Mouse (Mus musculus) natural killer cell, adult 2 months (primary cell): ENCODE measurements around the gene Syde2.

Experiments
- DNase-seq, 2 experiments: peaks; one replicate each; pipeline ENCODE4 v3.0.0; 2022; ENCODE audit warnings: low spot score in 2 of 2

Gene Syde2

DNA sequence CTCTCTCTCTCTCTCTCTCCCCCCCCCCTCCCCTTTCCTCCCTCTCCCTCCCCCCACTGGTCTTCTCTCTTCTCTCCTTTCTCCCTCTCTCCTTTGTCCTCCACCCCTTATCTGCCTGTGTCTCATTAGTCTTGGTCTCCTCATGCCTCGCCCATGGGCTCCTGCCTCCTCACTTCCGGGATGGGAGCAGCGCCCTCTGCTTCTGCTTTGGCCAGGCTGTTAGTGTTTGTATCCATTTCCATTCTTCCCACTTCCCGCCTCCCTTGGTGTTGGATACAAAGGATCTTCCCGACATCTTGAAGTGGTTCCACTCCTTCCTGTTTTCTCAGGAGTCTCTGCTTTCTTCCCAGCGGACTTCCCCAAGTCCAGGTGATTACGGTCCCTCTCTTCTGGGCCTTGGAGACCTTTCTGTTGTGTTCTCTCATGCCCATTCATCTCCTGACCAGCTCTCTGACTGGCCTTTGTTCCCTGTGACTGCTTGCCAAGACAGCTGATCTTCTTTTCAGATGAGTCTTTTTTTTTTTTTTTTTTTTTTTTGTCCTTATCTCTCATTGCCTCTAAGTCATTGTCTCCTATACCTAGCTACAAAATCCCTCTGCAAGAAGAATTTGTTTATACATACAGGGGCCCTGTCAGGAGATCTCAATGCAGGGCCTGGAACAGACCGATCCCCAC lies 24.0 kb downstream of the Syde2 start:
- no peak for DNase-seq

DNA sequence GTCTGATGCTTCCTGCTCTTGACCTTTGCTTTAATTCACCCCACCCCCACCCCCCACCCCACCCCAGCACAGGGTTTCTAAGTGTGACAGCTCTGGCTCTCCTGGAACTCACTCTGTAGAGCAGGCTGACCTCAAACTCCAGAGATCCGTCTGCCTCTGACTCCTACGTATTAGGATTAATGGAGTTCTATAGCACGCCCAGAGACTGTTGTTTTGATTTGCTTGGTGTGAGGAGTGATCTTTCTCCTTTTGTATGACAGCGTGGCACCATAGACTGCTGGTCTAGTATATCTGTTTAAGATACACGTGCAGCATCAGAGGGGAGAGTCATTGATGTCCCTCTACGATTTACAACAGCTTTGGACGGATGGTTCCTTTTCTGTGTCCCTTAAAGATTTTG lies 25.8 kb downstream of the Syde2 start:
- no peak for DNase-seq

DNA sequence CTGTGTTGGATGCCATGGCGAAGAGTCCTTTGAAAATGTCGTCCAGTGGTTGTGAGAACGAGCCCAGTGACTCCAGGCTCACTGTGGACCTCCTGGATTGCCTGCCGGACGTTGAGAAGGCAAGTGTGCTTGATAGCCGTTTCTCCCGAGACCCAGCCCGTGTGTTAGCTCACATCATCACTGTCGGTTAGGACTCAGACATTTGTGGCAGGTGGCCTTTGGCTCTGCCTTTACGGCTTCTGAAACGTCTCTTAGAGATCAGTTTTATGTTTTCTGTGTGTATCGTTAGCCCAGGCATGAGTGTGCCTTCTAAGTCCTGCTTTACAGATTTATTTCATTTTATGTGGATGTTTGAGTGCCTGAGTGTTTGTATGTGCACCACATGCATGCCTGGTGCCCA lies 26.7 kb downstream of the Syde2 start:
- DNase-seq, result no peak

DNA sequence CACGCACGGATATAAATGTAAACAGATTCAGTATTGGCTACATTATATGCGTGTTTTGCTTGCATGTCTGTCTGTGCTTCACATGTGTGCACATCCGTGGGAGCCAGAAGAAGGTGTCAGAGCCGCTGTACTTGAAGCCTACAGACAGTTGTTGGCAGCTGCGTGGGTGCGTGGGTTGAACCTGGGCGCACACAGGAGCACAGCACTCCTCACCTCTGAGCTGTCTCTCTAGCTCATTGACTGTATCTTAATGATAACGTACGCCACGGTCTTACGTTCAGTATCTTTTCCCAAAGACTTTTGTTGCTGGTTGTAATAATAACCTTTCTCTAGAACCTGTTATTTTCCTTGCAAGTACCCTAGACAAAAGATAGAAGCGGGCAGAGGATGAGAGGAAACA lies 29.3 kb downstream of the Syde2 start:
- DNase-seq, result no peak

DNA sequence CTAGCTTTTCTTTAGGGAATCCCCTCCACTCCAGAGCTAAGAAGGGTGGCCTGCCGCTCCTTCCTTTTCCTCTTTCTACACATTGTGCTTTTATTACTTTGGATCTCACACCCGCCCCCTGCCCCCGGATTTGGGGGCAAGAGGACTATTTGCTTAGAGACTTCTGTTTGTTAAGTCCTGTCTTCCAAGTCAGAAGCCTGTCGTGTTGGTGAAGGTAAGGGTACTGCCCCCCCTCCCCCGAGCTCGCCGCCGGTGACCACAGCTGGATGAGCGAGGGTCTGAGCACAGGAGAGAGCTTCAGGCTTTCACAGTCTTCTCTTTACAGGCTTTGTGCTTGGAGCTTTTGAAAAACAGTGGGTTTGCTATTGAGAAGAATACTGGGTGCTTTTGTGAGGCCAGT lies 29.9 kb downstream of the Syde2 start:
- no peak for DNase-seq

DNA sequence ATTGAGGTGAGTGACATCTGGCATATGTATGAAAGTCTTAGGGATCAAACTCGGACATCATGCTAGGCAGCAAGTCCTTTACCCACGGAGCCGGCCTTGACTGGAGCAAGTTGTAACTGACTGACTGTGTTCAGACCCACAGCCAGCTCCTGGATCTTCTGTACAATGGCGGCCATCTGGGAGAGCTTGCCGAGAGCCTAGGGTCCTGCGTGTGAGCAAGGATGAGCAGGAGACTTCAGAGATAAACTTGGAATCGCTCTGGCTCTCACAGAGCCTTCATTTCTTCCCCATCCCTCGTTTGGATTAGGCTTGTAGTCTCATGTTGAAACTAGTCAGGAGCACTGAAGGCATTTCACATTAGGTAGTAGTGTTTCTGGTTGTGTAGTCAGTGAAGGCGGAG lies 34.6 kb downstream of the Syde2 start:
- DNase-seq, result no peak

DNA sequence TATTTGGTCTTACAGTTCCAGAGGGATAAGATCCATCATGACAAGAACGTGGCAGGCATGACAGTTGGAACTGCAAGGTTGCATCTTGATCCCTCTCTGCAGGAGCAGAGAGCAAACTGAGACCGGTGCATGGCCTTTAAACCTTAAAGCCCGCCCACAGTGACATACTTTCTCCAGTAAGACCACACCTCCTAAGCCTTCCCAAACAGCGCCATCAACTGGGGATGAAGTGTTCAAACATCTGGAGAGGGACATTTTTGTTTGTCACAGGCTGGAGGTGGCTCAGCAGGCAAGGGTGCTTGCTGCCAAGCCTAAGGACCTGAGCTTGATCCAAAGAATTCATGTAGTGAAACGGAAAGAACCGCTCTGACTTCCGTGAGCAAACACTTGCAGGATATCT lies 37.1 kb downstream of the Syde2 start:
- DNase-seq, result no peak

DNA sequence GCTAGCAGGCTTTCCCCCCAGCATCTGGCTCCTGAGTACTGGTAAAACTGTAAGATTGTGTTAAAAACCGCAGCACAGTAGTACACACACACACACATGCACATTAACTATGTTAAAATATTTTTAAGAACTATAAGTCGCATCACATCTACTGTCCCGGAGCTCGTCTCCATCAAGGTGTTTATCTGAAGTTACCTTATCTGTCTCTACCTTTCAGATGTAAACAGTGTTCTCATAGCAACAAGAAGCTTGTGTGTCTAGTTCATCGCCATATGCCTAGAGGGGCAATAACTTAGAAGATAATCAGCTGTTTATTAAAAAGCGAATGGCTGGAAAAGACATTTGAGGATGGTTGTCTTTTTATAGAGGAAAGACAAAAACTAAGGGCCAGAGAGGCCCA lies 37.8 kb downstream of the Syde2 start:
- DNase-seq, result no peak

DNA sequence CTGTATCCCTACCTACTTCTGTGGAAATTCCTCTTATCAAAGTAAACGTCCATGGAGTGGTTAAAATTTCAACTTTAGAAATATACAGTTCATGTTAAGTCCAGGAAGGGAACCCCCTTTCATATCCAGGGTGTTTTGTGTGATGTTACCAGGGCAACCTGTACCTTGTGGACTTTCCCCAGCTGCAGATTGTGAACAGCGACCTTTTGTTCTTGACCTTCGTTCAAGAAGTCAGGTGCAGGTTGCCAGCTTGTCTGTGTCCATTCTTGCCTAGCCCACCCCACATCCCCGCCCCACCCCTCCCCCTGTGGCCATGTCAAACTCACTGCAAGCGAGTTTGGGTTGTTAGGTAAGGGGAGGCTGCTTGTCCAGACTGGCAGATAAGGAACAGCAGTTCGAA lies 39.4 kb downstream of the Syde2 start:
- no peak for DNase-seq

DNA sequence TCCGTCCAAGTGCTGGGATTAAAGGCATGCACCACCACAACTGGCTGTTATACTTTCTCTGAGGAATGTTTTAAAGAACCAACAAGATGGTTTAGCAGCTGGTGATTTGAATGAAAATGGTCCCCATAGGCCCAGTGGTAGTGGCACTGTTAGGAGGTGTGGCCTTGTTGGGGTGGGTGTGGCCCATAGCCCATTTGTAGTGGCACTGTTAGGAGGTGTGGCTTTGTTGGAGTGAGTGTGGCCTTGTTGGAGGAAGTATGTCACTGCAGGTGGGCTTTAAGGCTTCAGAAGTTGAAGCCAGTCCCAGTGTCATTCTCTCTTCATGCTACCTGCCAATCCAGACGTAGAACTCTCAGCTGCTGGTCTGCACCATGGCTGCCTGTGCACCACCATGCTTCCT lies 40.7 kb downstream of the Syde2 start:
- DNase-seq, result no peak

DNA sequence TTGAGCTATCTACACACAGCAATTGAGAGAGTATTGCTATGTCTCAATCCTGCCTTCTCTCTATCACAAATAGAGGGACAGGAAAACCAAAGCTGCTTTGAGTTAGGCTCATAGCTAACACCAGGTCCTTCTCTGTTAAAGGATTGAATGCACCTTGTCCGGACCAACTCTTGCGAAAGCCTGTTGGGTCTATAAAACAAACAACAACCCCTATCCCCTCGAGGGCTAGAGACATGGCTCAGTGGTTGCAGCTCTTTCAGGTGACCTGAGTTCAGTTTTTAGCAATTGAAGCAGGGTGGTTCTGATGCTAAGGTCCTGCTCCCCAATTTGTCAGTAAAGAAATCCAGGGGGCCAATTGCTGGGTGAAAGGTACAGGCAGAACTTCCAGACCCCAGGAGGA lies 41.6 kb downstream of the Syde2 start:
- no peak for DNase-seq

DNA sequence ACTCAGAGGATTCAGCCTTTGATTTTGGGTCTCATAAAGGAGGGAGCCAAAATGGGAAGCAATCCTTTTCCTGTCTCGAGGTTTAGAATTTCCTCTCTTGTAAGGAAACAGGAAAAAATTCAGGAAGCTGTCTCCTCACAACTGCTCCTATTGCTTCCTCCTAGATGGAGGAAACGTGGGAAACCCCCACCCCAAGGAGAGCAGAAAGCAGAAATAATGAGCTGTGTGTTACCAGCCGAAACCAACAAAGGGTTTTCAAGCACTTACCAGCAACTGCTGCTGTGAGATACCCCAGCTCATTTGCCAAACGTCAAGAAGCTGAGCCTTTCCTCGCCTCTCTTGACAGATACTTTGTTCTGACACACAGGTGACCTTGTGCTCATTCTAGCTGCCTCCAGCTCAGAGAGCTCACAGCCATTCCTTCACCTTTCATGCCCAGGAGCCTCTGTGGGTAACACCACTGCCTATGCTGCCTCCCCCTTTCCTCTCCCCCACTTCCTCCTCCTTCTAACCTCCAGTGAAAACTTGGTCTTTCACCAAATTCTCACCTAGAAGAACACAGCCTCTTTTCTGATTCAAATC lies 42.7 kb downstream of the Syde2 start:
- no peak for DNase-seq

DNA sequence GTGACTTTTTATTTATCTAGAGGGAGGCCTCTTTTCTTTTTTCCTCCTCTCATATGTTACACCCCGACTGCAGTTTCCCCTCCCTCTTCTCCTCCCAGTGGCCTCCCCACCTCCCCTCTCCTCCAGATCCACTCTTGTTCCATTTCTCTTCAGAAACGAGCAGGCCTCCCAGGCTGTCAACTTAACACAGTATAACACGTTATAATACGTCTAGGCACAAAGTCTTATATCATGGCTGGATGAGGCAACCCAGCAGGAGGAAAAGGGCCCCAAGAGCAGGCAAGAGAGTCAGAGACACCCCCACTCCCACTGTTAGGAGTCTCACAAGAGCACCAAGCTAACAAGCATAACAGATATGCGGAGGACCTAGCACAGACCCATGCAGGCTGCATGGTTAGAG lies 45.3 kb downstream of the Syde2 start:
- no peak for DNase-seq

DNA sequence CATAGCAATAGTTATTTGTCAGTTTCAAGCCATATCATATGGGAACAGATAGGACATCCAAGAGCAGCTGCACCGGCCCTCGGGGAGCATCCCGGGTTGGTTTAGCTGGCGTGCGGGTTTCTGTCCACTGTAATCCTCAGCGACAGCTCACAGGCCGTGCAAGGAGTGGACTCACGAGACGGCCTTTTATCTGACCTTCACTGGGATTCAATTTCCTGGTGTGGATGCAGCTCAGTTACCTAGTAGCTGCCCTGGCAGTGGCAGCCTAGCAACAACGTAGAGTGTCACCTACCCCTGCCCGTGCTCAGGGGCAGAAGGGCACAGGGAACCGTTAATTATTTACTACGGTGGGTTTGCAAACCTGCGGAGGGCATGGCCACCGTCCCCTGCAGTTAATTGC lies 50.2 kb downstream of the Syde2 start:
- DNase-seq, result no peak

DNA sequence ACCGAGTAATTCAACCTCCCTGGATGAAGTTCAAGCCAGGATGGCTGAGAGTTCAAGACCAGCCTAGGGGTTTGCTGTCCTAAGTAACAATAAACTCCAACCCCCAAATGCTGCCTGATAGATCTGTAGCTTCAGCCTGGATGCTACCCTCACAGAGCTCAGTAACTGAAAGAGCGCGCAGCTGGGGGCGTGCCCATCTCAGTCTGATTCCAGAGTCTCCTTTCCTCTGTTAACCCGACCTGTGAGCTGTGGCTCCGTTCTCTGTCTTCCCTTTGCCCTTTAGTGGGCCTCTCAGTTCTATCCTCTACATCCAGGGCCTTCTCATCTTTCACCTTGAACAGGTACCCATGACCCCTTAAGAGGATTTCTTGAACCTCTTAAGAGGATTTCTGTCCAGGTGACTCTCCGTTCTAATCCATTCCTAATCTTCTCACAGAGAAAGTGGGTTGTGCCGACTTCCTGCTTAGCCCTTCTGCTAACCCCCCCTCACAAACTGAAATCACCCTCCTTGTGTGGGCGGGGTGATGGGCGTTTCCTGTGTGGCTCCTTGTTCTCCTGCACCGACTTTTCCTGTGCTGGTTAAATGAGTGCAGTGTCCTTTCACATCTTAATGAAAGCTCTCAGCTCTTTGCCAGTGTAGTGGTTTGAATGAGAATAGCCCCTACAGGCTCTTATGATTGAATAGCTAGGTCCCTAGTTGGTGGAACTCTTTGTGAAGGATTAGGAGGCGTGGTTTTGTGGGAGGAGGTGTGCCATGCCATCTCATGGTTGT lies 51.6 kb downstream of the Syde2 start:
- peak in 1 of 2 experiments; percentile 5 for DNase-seq

DNA sequence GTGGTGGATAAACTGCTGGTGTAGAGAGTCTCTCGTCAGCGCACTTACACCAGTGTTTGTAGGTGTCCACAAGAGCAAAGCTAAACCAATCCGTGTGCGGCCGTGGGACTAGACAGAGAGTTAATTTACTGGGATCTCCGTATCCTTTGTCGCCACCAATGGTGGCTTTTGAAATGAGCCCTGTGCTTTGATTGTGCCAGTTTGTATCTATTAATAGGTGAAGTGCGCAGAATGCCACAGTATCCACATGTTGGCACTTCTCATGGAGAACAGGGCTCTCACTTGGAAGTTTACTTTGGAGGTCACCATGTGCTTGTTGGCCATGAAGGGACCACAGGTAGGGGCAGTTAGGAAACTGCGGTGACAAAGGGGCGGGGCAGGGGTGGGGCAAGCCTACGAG lies 53.7 kb downstream of the Syde2 start:
- no peak for DNase-seq

DNA sequence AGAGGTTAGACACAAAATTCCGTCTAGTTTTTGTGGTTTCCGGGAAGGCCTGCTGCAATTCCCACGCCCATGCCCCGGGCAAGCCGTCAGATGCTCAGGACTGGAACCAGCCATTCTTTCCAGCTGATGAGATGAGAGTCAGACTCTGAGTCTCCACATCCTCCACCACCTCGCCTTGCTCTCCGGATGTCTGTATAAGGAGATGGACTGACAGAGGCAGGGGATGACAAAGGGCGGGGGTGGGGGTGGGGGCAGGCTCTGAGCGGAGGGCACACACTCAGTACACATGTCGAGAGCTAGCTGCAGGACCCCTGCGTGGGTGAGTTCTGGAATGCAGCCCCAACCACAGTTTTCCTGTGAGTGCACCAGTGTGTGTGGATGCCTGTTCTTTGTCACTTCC lies 57.3 kb downstream of the Syde2 start:
- no peak for DNase-seq

DNA sequence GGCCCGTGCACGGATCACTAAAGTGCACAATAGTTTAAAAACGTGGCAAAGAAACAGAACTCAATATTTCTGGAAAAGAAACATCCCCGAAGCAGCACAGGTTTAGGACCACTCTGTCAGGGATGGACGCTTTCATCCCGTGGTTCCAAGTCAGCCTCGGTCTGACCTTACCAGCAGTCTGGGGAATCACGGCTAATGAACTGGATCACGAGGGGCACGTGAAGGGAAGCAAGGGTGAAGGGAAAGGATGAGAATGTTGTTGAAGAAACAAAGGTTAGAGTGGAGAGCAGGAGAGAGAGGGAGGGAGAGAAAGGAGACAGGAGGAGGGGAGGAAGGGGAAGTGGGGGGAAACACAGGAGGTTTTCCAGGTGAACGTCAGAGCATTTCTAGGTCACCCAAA lies 58.4 kb downstream of the Syde2 start:
- no peak for DNase-seq

DNA sequence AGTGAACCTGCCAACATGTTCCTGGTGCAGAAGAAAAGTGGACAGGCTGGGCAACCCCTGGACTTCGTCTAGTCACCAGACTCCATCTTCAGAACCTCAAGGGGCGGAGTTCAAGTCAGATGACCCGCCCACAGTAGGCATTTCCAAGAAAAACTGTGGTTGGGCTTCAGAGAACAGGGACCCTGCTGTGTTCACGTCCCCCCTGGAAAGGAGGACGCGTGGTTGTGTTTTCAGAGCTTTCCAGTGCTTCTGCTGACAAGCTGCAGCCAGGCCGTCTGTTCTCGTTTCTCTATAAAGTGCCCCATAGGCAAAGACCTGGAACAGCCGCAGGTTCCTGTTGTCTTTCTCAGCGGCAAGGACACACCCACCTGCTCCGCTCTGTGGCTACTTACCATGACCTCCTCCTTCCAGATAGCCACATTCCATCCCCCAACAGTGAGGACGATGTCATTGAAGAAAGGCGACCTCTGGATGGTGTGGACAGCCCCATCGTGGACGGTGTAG lies 60.1 kb downstream of the Syde2 start:
- peak in 1 of 2 experiments; percentile 25 for DNase-seq

DNA sequence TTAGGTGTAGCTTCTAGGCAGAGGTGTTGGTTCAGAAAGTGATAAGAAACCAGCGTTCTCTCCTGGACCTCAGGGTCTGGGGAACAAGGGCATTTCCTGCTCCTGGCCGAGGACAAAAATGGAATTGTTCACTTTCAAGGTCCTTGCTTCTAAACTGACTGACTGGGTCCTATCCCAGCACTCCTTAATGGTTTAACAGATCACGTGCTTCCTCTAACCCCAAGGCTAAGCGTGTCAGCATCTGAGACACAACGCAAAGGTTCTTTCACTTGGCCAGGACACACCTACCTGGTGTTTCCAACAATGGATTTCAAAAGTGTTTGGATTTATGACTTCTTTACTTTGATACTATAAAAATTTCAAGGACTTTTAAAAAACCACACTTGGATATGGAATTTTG lies 62.3 kb downstream of the Syde2 start:
- DNase-seq, result no peak

DNA sequence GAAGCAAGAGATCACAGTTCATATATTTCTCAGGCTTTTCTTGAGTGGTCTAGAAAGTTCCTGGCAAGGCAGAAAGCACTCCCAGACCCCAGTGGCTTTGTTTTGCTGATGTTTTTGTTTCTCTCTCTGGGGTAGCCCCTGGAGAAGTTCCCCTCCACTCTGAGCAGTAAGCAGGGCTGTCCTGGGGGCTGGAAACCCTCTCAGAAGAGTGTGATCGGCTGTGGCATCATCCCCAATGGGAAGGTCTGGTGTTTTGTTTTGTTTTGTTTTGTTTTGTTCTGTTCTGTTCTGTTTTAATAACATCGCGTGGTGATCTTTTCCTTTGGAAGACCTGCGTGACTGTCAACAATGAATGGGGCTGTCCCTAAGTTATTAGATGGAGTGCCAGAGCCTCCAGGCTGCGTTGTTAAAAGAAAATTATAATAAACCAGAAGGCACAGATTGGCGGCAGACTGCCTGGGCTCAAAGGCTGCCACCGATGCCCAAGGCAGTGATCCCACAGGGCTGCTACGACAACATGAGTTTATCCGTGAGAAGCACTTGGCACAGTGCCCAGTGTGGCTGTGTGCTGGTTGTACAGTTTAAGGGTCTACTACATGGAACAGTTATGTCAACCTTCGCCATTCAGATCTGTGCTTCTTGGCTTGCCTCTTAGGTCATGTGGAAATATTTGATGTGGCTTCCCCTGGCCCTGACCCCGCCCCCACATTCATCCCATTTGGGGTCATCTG lies 63.8 kb downstream of the Syde2 start:
- DNase-seq, result no peak

DNA sequence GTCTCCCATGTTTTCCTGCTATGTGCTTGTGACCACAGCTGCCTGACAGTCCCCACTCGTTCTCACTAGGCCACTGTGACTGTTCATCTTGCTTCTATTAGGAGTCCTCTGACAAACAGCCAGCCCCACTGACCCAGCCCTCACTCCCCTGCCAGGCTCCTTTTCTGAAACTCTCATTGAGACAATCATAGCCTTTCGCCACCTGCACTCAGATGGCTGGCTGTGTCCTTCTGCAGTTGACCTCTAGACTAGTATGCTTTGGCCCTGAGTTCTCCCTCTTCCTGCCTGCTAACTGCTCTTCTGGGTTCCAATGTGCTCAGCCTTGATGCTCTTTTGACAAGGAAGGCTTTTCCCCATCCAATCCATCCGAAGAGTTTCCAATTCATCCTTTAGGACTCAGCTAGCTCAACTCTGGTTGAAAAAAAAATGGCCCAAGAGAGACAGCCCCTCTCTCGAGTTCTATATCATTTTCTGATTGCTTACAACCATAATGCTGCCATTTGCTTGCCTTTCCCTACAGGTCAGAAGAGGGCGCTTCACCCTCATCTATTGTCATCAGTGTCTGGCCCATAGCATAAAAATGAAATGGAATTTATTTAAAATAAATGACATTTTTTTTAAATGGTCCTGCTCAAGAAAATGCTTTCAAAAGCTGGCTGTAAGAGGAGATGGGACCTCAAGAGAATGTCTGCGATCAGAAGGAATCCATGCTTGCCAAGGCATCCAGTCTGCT lies 65.6 kb downstream of the Syde2 start:
- no peak for DNase-seq
